Mouse (Mus musculus) right cerebral cortex, adult 18-20 months (tissue): ENCODE measurements around the gene Haus8.
"Not testable (repeated sequence)": the region's sequence is repeated elsewhere in the genome, so short reads cannot be mapped to it uniquely, and the experiment has no call there.

Source experiments
- DNase-seq: peaks from one replicate; pipeline ENCODE4 v3.0.0; 2022; ENCODE audit warnings: mixed read lengths

Gene Haus8

GRCm38 (mm10) chr8:71272286-71273150 is at the start of gene Haus8, which contains the start of gene Myo9b:
Haus8 (minus strand) TSS chr8:71272934.
Myo9b (plus strand) TSS chr8:71272714.
- peak; percentile 98 for DNase-seq

GRCm38 (mm10) chr8:71319760-71320159 is 47.0 kb upstream of the Haus8 start:
- not testable (repeated sequence) for DNase-seq

GRCm38 (mm10) chr8:71318610-71319009 is 45.9 kb upstream of the Haus8 start:
- not testable (repeated sequence) for DNase-seq

GRCm38 (mm10) chr8:71316486-71317031 is 43.8 kb upstream of the Haus8 start:
- no peak for DNase-seq

DNA sequence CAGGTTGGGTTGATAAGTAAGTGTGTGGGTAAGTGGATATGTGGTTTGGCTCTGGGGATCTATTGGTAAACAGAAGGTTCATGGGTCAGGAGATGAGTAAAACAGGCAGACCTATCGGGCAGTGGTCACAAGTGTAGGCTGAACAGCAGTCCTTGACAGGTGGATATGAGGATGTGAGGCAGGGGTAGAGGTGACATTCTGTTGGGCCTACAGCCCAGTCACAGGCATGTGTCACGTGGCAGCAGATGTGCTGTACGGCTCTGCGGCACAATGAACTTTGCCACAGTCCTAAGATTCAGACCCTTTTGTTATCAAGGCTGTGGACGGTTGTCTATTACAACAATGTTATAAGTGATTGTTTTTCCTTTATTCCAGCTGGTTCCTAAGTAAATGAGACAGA is 43.2 kb upstream of the Haus8 start:
- DNase-seq: no peak

GRCm38 (mm10) chr8:71313951-71314350 is 41.2 kb upstream of the Haus8 start:
- DNase-seq: no peak

DNA sequence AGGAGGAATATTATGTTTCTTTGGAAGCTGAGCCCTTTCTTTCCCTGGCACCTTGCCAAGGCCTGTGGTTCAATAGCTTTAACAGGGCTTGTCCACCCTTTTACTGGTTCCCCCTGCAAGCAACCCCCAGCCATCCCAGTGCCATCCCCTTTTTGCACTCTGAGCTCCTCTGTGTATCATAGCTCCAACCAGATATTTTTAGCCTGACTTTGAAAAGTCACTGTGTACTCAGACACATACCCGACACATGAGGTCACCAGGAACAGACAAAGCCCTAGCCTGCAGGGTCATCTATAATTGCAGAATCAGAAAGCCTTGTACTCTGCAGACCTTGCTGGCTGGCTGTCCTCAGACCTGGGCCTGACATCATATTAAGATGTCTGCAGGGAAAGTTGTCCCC is 40.0 kb upstream of the Haus8 start:
- no peak for DNase-seq

DNA sequence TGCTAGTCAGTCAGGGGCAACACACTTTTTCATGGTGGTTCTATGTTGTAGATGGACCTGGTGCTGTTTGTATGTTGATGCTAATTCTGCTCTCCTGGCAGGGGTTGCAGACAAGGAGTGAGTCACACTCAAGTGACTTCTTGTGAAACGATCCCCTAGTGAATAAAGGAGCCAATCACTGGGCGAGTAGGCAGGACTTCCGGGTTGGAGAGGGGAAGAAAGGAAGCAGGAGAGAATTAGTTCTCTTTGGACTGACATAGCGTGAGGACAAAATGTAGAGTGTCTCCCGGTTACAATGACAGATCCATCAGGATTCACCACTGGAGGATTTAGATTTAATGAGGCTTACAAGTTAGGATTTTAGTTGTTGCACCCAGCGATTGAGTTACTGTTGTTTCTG is 37.7 kb upstream of the Haus8 start:
- DNase-seq: no peak

DNA sequence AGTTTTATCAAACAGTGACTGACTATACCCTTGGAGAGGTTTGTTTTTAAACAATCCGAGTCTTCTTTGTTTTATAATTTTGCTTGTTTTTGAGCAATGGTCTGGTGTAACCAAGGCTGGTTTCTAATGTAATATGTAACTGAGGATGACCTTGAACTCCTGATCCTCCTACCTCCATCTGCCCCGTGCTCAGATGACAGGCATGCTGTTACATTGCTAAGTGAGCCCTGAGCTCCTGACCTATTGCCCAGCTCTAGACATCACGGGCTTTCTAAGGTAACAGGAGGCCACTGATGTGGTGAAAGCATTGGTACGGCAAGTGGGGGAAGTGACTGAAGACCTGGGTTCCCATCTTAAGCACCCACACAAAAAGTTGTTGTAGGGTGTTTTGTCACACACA is 35.2 kb upstream of the Haus8 start:
- DNase-seq: no peak

GRCm38 (mm10) chr8:71307371-71307770 is 34.6 kb upstream of the Haus8 start:
- no peak for DNase-seq

GRCm38 (mm10) chr8:71305988-71306387 is 33.3 kb upstream of the Haus8 start:
- no peak for DNase-seq

DNA sequence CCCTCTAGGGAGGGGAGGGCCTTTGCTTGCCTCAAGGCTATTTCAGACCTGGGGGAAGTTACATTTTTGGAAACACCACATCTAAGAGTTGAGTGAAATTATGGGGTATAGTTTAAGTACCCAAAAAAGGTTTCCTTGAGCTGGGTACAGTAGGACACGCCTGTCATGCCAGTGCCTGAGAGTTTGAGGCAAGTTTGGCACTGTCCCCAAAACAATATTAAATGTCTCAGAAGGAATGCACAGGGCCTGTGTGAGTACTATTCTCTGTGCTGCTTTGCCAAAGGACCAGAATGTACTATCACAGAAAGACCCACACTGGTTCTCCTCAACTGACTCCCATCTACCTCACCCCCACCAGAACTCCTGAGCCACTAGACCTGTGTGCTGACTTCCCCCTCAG is 30.9 kb upstream of the Haus8 start:
- no peak for DNase-seq

- no peak for DNase-seq
Measured at GRCm38 (mm10) chr8:71302788-71303187, 30.1 kb upstream of the Haus8 start.

GRCm38 (mm10) chr8:71299716-71300115 is 27.0 kb upstream of the Haus8 start:
- no peak for DNase-seq

GRCm38 (mm10) chr8:71297439-71297838 is 24.7 kb upstream of the Haus8 start:
- no peak for DNase-seq

DNA sequence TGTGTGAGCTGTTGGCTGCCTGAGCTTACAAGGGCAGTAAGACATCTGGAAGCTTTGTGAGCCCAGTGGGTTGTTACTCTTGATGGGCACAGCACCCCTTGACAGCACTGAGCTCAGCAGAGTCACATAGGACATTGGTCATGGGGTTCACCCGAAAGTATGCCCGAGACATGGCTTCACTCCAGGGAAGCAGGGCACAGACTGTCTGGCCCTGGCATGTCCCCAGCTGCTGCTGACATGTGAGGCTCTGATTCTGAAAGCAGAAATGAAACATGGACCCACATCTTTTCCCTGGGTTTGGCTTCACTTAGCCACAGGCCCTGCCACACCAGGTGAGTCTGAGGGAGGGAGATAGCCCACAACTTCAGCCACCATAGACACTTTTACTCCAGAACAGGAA is 24.1 kb upstream of the Haus8 start:
- DNase-seq: no peak

GRCm38 (mm10) chr8:71296188-71296621 is 23.5 kb upstream of the Haus8 start:
- no peak for DNase-seq

DNA sequence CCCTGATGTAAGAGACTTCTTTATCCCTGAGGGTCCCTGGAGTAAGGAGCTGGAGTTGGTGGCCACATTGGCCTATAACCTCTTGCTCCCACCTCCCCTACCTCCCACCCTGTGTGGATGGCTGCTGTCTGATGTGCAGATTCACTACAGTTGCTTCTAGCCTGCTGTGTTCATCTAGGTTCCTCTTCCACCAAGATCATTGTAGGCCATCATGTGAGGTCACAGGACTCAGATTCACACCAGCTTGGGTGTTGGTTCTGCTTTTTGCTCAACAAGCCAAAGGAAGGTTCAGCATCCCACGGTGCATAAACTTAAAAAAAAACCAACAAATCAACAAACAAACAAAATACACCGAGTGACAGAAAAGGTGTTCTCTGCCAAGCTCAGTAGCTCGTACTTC is 21.2 kb upstream of the Haus8 start:
- DNase-seq: not testable (repeated sequence)

GRCm38 (mm10) chr8:71291351-71291750 is 18.6 kb upstream of the Haus8 start:
- DNase-seq: no peak

GRCm38 (mm10) chr8:71290911-71291310 is 18.2 kb upstream of the Haus8 start:
- DNase-seq: no peak

DNA sequence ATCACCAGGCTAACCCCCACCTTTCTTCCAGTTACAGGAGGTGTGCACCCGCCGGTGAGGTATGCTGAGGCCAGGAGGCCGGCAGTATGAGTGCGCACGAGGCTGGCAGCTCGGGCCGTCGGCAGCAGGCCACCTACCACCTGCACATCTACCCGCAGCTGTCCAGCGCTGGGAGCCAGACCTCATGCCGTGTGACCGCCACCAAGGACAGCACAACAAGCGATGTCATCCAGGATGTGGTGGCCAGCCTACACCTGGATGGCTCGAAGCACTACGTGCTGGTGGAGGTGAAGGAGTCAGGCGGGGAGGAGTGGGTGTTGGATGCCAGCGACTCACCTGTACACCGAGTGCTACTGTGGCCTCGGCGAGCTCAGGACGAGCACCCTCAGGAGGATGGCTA is 17.5 kb upstream of the Haus8 start:
- DNase-seq: no peak

DNA sequence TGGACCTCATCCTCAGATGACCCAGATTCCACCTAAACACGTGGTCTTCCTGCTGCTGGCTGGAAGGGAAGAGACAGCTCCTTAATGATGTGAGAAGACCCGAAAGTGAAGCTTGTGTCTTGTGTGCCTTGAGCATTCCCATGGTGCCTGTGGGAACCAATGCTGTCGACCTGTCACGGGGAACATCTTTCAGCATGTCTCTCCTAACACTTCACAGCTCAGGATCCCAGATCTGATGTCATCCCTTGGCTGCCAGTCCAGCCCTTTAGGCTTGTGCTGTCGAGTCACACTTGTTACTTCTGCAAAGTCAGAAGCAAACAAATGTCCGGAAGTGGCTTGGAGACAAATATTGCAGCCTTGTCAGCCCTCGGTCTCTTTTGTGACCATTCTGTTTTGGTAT is 16.4 kb upstream of the Haus8 start:
- no peak for DNase-seq

- no peak for DNase-seq
Measured at GRCm38 (mm10) chr8:71288441-71288949, 15.8 kb upstream of the Haus8 start.

DNA sequence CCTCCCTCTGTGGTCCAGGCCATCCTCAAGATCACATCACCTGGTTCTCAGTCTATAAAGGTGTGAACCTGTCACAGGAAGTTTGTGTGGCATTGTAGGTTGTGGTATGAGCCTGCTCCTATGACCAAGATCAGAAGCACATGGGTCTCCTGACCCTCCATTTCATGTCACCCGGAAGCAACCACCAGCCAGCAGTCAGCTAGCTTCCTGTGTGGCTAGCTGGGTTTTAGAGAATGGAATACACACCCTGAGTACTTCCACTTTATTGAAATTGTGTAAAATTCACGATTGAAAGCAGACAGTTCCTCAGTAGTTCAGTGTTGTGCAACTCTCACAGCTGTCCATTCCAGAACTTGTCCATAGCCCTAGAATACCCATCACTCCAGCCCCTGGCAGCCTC is 13.5 kb upstream of the Haus8 start:
- DNase-seq: not testable (repeated sequence)
